Mouse (Mus musculus) 3134 (cell line): ENCODE measurements around the gene Hand2.

Experiments
- DNase-seq: peaks from one replicate; pipeline ENCODE4 v3.0.0-alpha.2; 2011; ENCODE audit warnings: low spot score; ENCODE audit not compliant: insufficient read length; ENCODE audit errors: extremely low read depth

Gene Hand2

GRCm38 (mm10) chr8:57340840-57341540 lies 20.2 kb downstream of the Hand2 start:
- no peak for DNase-seq

DNA sequence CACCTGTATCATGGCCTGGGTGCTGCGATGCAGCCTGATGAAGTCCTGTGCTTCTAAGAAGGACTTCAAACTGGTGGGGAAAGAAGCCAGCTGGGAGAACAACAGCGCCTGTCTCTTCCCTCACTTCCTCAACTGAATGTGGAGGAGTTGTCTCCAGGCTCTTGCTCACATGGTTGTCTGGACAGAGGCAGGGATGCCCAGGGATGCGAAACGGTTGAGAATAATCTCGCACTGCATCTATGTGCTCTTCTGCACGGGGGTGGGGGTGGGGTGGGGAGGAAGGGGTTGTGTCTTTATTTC lies 20.7 kb downstream of the Hand2 start:
- no peak for DNase-seq

GRCm38 (mm10) chr8:57342386-57343090 lies 21.8 kb downstream of the Hand2 start:
- no peak for DNase-seq

- DNase-seq: no peak
Observed at GRCm38 (mm10) chr8:57343731-57344315, 23.0 kb downstream of the Hand2 start.

- DNase-seq: no peak
Observed at GRCm38 (mm10) chr8:57344956-57345870, 24.4 kb downstream of the Hand2 start.

DNA sequence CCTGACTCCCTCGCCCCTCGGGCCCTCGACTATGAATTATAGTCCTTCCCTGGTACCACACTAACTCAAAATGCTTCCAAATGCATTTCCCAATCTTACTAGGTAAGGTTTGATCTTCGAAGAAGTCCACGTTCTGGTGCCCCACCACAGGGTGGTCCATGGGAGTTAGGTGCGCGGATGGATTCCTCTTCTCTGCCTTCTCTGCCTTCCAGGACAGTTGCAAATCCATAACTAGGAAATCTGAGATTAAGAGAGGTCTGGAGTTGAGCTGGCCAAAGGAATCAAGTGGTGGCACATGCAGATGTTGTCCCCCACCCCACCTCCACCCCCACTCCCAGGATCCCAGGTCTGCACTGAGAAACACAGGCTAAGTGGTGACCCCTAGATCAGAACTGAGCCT lies 25.6 kb downstream of the Hand2 start:
- DNase-seq: no peak

DNA sequence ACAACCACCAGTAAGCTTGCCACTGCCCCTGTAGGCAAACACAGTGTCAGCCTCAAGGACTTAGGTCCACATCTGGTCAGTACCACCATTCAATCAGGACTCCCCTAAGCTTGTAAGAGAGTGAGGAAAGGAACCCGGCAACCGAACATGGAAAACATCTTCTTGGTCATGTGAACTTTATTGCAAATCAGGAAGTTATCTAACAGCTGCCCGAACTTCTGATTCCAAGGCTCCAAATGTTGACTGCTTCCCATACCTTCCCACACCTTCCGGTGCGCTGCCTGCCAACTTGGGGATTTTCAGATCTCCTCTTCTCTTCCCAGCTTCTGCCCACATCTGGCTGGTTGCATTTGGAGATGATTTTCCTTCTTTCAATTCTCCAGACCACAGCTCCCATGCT lies 26.4 kb downstream of the Hand2 start:
- no peak for DNase-seq

DNA sequence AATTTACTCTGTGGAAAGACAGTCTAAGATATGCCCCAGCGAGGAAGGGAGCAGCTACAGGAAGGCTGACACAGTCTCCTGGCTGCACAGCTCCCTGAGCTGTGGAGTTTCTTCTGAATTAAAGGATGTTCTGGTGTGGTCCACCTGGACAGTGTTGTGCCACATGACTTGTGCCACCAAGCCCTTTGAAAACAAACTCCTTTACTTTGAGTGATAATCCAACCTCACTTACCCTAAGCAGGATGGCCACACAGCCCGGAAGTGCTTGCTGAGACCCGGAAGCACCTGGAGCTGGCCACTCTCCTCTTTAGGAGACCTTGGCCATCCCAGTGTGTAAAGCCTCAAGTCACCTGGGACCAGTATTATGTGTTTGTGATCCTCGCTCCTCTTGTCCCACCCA lies 27.5 kb downstream of the Hand2 start:
- no peak for DNase-seq

DNA sequence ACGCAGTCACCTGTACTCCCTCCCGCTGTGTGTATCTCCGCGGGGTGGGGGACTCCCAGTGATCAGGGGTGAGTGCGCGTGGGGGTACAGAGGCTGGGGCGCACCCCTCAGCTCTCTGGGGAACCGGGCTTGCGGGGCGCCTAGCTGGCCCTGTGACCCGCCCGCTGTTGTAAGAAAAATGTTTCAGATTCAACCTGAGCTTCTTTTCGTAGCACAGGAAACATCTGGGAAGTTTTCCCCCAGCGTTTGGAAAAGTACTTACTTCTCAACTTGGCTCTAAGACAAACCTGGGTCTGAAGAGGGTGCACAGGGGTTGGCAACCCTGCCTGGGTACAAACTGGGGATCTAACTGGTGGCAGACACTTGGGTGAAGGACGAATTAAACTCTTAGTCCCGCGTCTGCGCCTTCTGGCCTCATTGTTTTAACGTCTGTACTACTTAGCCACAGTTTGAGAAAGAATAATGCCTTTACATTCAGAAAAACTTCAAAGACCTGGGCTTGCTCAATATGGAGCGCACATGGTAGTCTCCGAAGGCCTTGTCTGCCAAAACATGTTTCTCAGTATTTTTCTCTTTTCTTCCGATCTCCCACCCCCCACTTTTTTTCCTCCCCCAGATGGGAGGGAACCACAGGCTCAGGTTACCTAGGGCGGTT lies 28.2 kb downstream of the Hand2 start:
- no peak for DNase-seq

DNA sequence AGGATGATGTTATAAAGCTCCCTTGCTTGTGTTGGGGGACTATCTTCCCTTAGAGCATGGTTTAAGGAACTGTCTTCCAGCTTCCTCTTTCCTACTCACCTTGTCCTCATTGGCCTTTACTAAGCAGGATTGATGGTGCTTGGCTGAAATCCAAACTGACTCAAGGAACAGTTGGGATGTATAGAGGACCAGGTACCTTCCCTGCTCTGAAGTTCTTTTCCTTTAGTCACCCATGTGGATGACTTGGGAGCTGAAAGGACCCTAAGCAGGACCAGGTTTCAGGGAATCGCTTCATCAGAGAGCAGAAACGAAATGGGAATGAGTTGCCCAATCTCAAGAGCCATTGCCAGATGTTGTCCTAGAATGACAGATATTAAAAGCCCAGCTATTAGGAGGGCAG lies 31.1 kb downstream of the Hand2 start:
- no peak for DNase-seq

DNA sequence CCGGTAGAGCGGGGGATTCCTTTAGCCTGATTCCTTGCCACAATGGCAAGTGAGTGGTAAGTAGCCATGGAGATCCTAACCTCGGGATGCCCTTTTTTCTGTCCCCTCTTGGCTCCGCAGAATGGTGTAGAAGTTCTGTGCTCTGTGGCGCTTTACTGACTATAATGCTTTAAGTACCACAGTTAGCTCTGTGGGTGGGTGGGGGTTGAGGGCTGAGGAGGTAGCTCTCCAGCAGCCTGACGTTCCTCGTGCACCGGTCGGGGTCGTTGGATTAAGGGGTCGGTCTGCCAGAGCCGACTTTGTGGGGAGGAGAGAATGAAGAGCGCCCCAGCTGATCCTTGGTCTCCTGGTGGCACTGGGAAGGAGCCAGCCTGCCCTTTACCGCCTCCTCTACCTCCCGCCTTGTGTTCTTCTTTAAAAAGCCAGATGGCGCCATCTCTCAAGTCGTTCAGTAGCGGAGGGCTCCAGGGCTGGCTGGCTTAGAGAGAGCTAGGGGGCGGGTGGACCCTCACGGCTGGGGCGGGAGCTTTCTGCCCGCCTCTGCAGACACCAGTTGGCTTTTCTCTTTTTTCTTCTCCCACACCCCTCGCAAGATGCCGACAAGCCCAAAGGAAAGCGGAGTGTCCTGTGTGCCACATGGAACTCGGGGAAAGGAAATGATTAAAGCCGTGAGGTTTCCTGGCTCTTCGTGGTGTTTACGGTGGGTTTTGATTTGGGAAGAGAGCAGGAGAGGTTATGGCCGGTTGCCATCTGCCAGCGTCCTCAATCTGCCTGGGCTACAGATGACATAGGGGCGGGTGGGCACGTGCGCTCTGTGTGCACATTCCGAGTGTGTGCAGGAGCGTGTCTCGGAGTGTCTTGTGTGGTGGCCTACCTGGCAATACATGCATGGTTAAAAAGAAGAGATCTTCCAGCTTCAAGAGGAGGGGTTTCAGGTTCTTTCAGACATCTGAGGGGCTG lies 32.8 kb downstream of the Hand2 start:
- DNase-seq: no peak

DNA sequence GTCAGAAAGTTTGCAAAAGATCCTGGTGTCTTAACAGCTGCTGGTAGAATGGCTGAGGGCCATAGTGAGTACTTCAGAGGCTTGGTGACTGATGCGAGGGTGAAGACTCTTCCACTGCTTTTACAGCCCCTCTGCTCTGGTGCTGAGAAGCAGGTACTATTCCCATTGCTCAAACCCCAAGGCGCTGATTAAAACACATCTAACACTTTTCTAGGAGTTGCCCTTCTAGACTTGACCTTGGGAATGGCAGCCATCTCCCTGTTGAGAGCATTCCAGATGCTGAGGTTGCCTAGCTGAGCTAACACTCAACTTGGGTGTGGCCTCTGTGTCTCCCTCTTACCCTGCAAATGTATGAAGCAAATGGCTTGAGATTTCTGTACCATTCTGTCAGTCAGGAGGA lies 34.1 kb downstream of the Hand2 start:
- DNase-seq: no peak

- no peak for DNase-seq
Observed at GRCm38 (mm10) chr8:57356529-57357325, 35.9 kb downstream of the Hand2 start.

GRCm38 (mm10) chr8:57360493-57360892 lies 39.7 kb downstream of the Hand2 start:
- DNase-seq: no peak

DNA sequence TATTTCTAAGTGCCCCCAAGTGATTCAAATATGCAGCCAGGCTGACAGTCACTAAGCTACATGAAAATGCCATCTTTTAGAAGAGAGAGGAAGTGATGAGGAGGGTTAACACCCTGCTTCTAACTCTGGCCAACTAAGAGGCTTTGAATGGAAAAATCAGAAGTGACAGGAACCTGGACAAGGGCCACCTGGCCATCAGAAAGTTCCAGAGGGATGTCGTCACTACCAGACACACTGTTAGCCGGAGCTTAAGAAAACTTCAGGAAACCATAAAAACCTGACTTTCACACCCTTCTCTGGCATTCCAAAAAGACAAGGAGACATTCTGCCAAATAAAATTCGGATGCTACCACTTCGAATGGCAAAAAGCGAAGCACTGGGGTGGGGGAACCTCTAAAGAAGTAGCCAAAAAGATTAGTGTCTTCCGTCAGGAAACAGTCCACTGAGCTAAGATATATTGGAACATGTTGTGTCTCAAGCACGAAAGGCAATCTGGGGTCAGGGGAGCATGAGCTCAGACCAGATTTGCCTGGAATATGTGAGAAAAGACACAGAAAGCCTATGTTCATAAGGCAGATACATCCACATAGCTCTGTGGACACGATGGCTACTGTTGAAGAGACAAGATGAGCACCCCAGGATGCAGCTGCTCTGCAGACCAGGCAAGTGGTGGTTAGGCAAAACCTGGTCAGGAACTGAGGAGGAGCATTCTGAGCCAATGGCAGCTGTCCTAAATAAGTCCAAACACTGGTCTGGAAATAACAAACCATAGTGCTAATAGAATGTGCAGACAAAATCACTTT lies 40.4 kb downstream of the Hand2 start:
- peak; percentile 83 for DNase-seq

- DNase-seq: peak; percentile 55
Observed at GRCm38 (mm10) chr8:57362881-57363280, 42.1 kb downstream of the Hand2 start.

- no peak for DNase-seq
Observed at GRCm38 (mm10) chr8:57374044-57374443, 53.3 kb downstream of the Hand2 start.
